Mouse (Mus musculus): ENCODE data around the gene Cd5. TPM values are rescaled to one million over a fixed set of nuclear protein-coding genes. Genes with fewer than 3 reads are reported as not detected.

Cd5 gene
- polyA plus RNA-seq, 1 experiment from 2014 or later: not detected

- Histone ChIP-seq H3K27me3 (replicated peaks; ENCODE audit: control insufficient read depth, insufficient read depth, low read length) (no peaks in the 10 kb centered on the region), H3K4me1 (ENCODE audit: control insufficient read depth, insufficient read depth, low read length) (peaks cover 13% of the 10 kb centered on the region), H3K9me3 (ENCODE audit: control insufficient read depth, low read length) (no peaks in the 10 kb centered on the region), H3K4me3 (ENCODE audit: low read length) (no peak overlapping the region), H3K4me2 (ENCODE audit: low read depth, low read length) (no peak overlapping the region), H3K36me3 (ENCODE audit: control insufficient read depth, insufficient read depth, low read length) (no peaks in the 10 kb centered on the region), H3K27ac (ENCODE audit: low read length) (no peak overlapping the region), H3K9ac (ENCODE audit: low read depth, low read length) (no peak overlapping the region)
- ATAC-seq: peak; percentile 75
- 46% methylated on average over 9 of the region's 9 CpGs for WGBS
Observed at GRCm38 (mm10) chr19:10671854-10672417, 66.9 kb downstream of the Cd5 start.

GRCm38 (mm10) chr19:10671319-10671718, 67.5 kb downstream of the Cd5 start:
- Histone ChIP-seq H3K36me3 (ENCODE audit: control insufficient read depth, insufficient read depth, low read length) (no peaks in the 10 kb centered on the region), H3K9ac (ENCODE audit: low read depth, low read length) (no peak overlapping the region), H3K4me3 (ENCODE audit: low read length) (no peak overlapping the region), H3K4me1 (ENCODE audit: control insufficient read depth, insufficient read depth, low read length) (peaks cover 13% of the 10 kb centered on the region), H3K9me3 (ENCODE audit: control insufficient read depth, low read length) (no peaks in the 10 kb centered on the region), H3K27ac (ENCODE audit: low read length) (no peak overlapping the region), H3K27me3 (replicated peaks; ENCODE audit: control insufficient read depth, insufficient read depth, low read length) (no peaks in the 10 kb centered on the region), H3K4me2 (ENCODE audit: low read depth, low read length) (no peak overlapping the region)
- 78% methylated on average over 4 of the region's 4 CpGs for WGBS
- ATAC-seq: peak; percentile 19; the same call in 1 of the 2 replicates

Other genes starting within 250 kb of the Cd5 start
- 29.7 and 30.9 TPM in 2 replicates for gene Cpsf7, start 213.7 kb downstream of the Cd5 start, polyA plus RNA-seq (2015; fragmentation: Nextera tagmentation; extraction: Ambion mirVana)
- 57.4 and 60.9 TPM in 2 replicates for gene Sdhaf2, start 212.9 kb downstream of the Cd5 start, polyA plus RNA-seq (2015; fragmentation: Nextera tagmentation; extraction: Ambion mirVana)
- 25.9 and 28.4 TPM in 2 replicates for gene Tmem216, start 182.8 kb downstream of the Cd5 start, polyA plus RNA-seq (2015; fragmentation: Nextera tagmentation; extraction: Ambion mirVana)
- gene Cyb561a3, start 161.8 kb downstream of the Cd5 start, polyA plus RNA-seq (2015; fragmentation: Nextera tagmentation; extraction: Ambion mirVana): 22.5 and 23.0 TPM in 2 replicates
- 23.9 and 27.5 TPM in 2 replicates for gene Tmem138, start 161.6 kb downstream of the Cd5 start, polyA plus RNA-seq (2015; fragmentation: Nextera tagmentation; extraction: Ambion mirVana)
- 268 and 271 TPM in 2 replicates for gene Ddb1, start 133.7 kb downstream of the Cd5 start, polyA plus RNA-seq (2015; fragmentation: Nextera tagmentation; extraction: Ambion mirVana)
- gene Tkfc, start 133.3 kb downstream of the Cd5 start, polyA plus RNA-seq (2015; fragmentation: Nextera tagmentation; extraction: Ambion mirVana): 70.8 and 81.3 TPM in 2 replicates
- gene Vwce, start 104.8 kb downstream of the Cd5 start, polyA plus RNA-seq (2015; fragmentation: Nextera tagmentation; extraction: Ambion mirVana): 4.8 and 5.5 TPM in 2 replicates
- gene Pga5, start 60.9 kb downstream of the Cd5 start, polyA plus RNA-seq (2015; fragmentation: Nextera tagmentation; extraction: Ambion mirVana): 0.71 and 0.78 TPM in 2 replicates
- 36.2 and 37.6 TPM in 2 replicates for gene Vps37c, start 50.3 kb downstream of the Cd5 start, polyA plus RNA-seq (2015; fragmentation: Nextera tagmentation; extraction: Ambion mirVana)
- 0.23 and 0.38 TPM in 2 replicates for gene Cd6, start 91.1 kb upstream of the Cd5 start, polyA plus RNA-seq (2015; fragmentation: Nextera tagmentation; extraction: Ambion mirVana)
- gene Slc15a3, start 100.7 kb upstream of the Cd5 start, polyA plus RNA-seq (2015; fragmentation: Nextera tagmentation; extraction: Ambion mirVana): 0.48 and 0.56 TPM in 2 replicates
- gene Tmem132a, start 130.9 kb upstream of the Cd5 start, polyA plus RNA-seq (2015; fragmentation: Nextera tagmentation; extraction: Ambion mirVana): 29.9 and 32.3 TPM in 2 replicates
- 72.8 and 78.7 TPM in 2 replicates for gene Tmem109, start 143.0 kb upstream of the Cd5 start, polyA plus RNA-seq (2015; fragmentation: Nextera tagmentation; extraction: Ambion mirVana)
- gene Prpf19, start 156.2 kb upstream of the Cd5 start, polyA plus RNA-seq (2015; fragmentation: Nextera tagmentation; extraction: Ambion mirVana): 32.1 and 35.0 TPM in 2 replicates
- not detected in 2 replicates for gene Zp1, start 181.6 kb upstream of the Cd5 start, polyA plus RNA-seq (2015; fragmentation: Nextera tagmentation; extraction: Ambion mirVana)
- gene Ptgdr2, start 198.2 kb upstream of the Cd5 start, polyA plus RNA-seq (2015; fragmentation: Nextera tagmentation; extraction: Ambion mirVana): 0.05 and 0.11 TPM in 2 replicates
- 25.6 and 29.4 TPM in 2 replicates for gene Ccdc86, start 210.3 kb upstream of the Cd5 start, polyA plus RNA-seq (2015; fragmentation: Nextera tagmentation; extraction: Ambion mirVana)
- 111 and 159 TPM in 2 replicates for gene Ms4a10, start 235.7 kb upstream of the Cd5 start, polyA plus RNA-seq (2015; fragmentation: Nextera tagmentation; extraction: Ambion mirVana)